Mouse (Mus musculus) liver, embryonic 14.5 days (tissue): ENCODE measurements around the gene Lgr6. TPM values are rescaled to one million over a fixed set of nuclear protein-coding genes. Genes with fewer than 3 reads are reported as not detected.
A peak's percentile ranks its signal among the peaks of the same experiment; 100 is the strongest.

ENCODE experiments used
- ATAC-seq: fragments of 200-750 bp; cut with Nextera tagmentation; 2 replicates; pipeline ENCODE4 v1.8.0; 2017; ENCODE audit warnings: moderate number of reproducible peaks, mild to moderate bottlenecking, moderate library complexity; ENCODE audit not compliant: insufficient read depth
- DNase-seq, 3 experiments: peaks; one replicate each; pipeline ENCODE4 v3.0.0-alpha.2; 2012 to 2013; ENCODE audit warnings: low read depth in 3 of 3, low spot score in 3 of 3
- H3K27ac ChIP-seq: fragments of 300-500 bp; sonication (generic); 2 replicates; pipeline ENCODE4 v1.5.1; 2014; ENCODE audit warnings: moderate library complexity, mild to moderate bottlenecking, control low read depth, inconsistent platforms
- H3K27me3 ChIP-seq: fragments of 300-500 bp; sonication (generic); 2 replicates; pipeline ENCODE4 v1.6.1; 2014; ENCODE audit warnings: mild to moderate bottlenecking, low read length, moderate library complexity; ENCODE audit not compliant: control insufficient read depth, insufficient read depth
- H3K36me3 ChIP-seq: fragments of 300-500 bp; sonication (generic); replicated peaks from 2 replicates; pipeline ENCODE4 v1.6.1; 2014; ENCODE audit warnings: low read depth; ENCODE audit not compliant: control insufficient read depth, insufficient read depth
- H3K4me1 ChIP-seq, 2 experiments: fragments of 200-500 bp in 1 of 2; fragments of 300-500 bp in 1 of 2; sonication (generic) in 1 of 2; replicated peaks; 2 replicates each; pipeline ENCODE4 v1.6.1; 2012 to 2014; ENCODE audit warnings: antibody characterized with exemption in 1 of 2, inconsistent platforms in 1 of 2, low read length in 1 of 2; ENCODE audit not compliant: control insufficient read depth in 2 of 2, insufficient read depth in 2 of 2
- H3K4me2 ChIP-seq: fragments of 300-500 bp; sonication (generic); 2 replicates; pipeline ENCODE4 v1.6.1; 2014; ENCODE audit warnings: low read depth, mild to moderate bottlenecking, control low read depth, moderate library complexity
- H3K4me3 ChIP-seq, 2 experiments: fragments of 200-500 bp in 1 of 2; fragments of 300-500 bp in 1 of 2; sonication (generic) in 1 of 2; 2 replicates each; pipeline ENCODE4 v1.5.1; 2012 to 2014; ENCODE audit warnings: low read depth in 2 of 2, low read length in 2 of 2, mild to moderate bottlenecking in 2 of 2, control low read depth in 1 of 2, inconsistent platforms in 1 of 2, moderate library complexity in 1 of 2; ENCODE audit not compliant: insufficient read depth in 1 of 2
- H3K9ac ChIP-seq: fragments of 300-500 bp; sonication (generic); replicated peaks from 2 replicates; pipeline ENCODE4 v1.6.1; 2014; ENCODE audit warnings: mild to moderate bottlenecking, control low read depth, moderate library complexity
- H3K9me3 ChIP-seq: fragments of 300-500 bp; sonication (generic); 2 replicates; pipeline ENCODE4 v1.6.1; 2016; ENCODE audit warnings: low read length, mixed read lengths; ENCODE audit not compliant: control insufficient read depth
- CTCF ChIP-seq: IDR thresholded peaks from 2 replicates; pipeline ENCODE4 v1.5.1; 2016; ENCODE audit warnings: antibody characterized with exemption, low read depth, control low read depth
- EP300 ChIP-seq: IDR thresholded peaks from 2 replicates; pipeline ENCODE4 v1.6.1; 2016; ENCODE audit warnings: antibody characterized with exemption, low read depth
- WGBS: fragments of 180-500 bp; shearing (Covaris S2); extraction: QIAGEN DNeasy Blood & Tissue Kit; methylation state at CpG from one replicate; pipeline ENCODE4 v1.1.7; 2014; ENCODE audit not compliant: insufficient replicate concordance; 5-methylcytosine and 5-hydroxymethylcytosine counted together
- polyA plus RNA-seq, 2 experiments: library from polyadenylated mRNA; depleted of rRNA in 1 of 2; stranded (reverse) in 1 of 2; unstranded in 1 of 2; fragments of >200 nt; fragmentation: Nextera tagmentation in 1 of 2; extraction: Ambion mirVana in 1 of 2; gene quantifications; 2 replicates each; pipeline versions ENCODE4 v1.2.1 to v1.2.3; 2012 to 2014

Lgr6 gene
- polyA plus RNA-seq, 2 experiments = 0.02 to 0.05 TPM

- TF ChIP-seq EP300 (no peak), CTCF (no peak)
- no peaks in the 10 kb centered on the region for H3K4me1 ChIP-seq
- no peaks in the 10 kb centered on the region for H3K36me3 ChIP-seq
- no peak overlapping the region for H3K9ac ChIP-seq
- no peak overlapping the region for H3K4me2 ChIP-seq
- DNase-seq (no peak), ATAC-seq (no peak)
- H3K4me3 ChIP-seq = no peak overlapping the region
- no peaks in the 10 kb centered on the region for H3K27me3 ChIP-seq
- H3K27ac ChIP-seq = no peak overlapping the region
- no peaks in the 10 kb centered on the region for H3K9me3 ChIP-seq
- 70% methylated on average over 7 of the region's 7 CpGs for WGBS
Measured at GRCm38 (mm10) chr1:134996471-134996870, 108.6 kb downstream of the Lgr6 start.

- H3K36me3 ChIP-seq = no peaks in the 10 kb centered on the region
- ATAC-seq (no peak), DNase-seq (no peak)
- TF ChIP-seq CTCF = no peak
- TF ChIP-seq EP300 = no peak
- no peaks in the 10 kb centered on the region for H3K4me1 ChIP-seq
- no peak overlapping the region for H3K4me2 ChIP-seq
- H3K4me3 ChIP-seq = no peak overlapping the region
- no peaks in the 10 kb centered on the region for H3K27me3 ChIP-seq
- H3K9ac ChIP-seq = no peak overlapping the region
- 0% methylated on average over 1 of the region's 1 CpGs for WGBS
- no peak overlapping the region for H3K27ac ChIP-seq
- H3K9me3 ChIP-seq = no peaks in the 10 kb centered on the region
Measured at GRCm38 (mm10) chr1:134995954-134996353, 109.1 kb downstream of the Lgr6 start.

- no peaks in the 10 kb centered on the region for H3K36me3 ChIP-seq
- TF ChIP-seq CTCF = no peak
- no peak for TF ChIP-seq EP300
- H3K4me3 ChIP-seq = no peak overlapping the region
- ATAC-seq = no peak
- no peaks in the 10 kb centered on the region for H3K4me1 ChIP-seq
- H3K27me3 ChIP-seq = no peaks in the 10 kb centered on the region
- no peaks in the 10 kb centered on the region for H3K9me3 ChIP-seq
- H3K9ac ChIP-seq = no peak overlapping the region
- no peak for DNase-seq
- no peak overlapping the region for H3K4me2 ChIP-seq
- WGBS = 65% methylated on average over 4 of the region's 4 CpGs
- no peak overlapping the region for H3K27ac ChIP-seq
Measured at GRCm38 (mm10) chr1:134995437-134995836, 109.6 kb downstream of the Lgr6 start.

GRCm38 (mm10) chr1:134994739-134995138, 110.3 kb downstream of the Lgr6 start:
- no peak for ATAC-seq
- TF ChIP-seq EP300 (no peak), CTCF (no peak)
- Histone ChIP-seq H3K4me1 (no peaks in the 10 kb centered on the region), H3K27me3 (no peaks in the 10 kb centered on the region), H3K4me3 (no peak overlapping the region), H3K36me3 (no peaks in the 10 kb centered on the region), H3K9me3 (no peaks in the 10 kb centered on the region), H3K9ac (no peak overlapping the region), H3K4me2 (no peak overlapping the region), H3K27ac (no peak overlapping the region)
- no peak for DNase-seq
- WGBS = 50% methylated on average over 3 of the region's 3 CpGs

- H3K4me2 ChIP-seq = no peak overlapping the region
- peaks cover 15% of the 10 kb centered on the region for H3K27me3 ChIP-seq
- H3K4me3 ChIP-seq = no peak overlapping the region
- H3K4me1 ChIP-seq = no peaks in the 10 kb centered on the region
- H3K9ac ChIP-seq = no peak overlapping the region
- no peak overlapping the region for H3K27ac ChIP-seq
- 23% methylated on average over 8 of the region's 8 CpGs for WGBS
- H3K36me3 ChIP-seq = no peaks in the 10 kb centered on the region
- ATAC-seq (no peak), DNase-seq (no peak)
- H3K9me3 ChIP-seq = no peaks in the 10 kb centered on the region
- TF ChIP-seq EP300 = no peak
- TF ChIP-seq CTCF = no peak
Measured at GRCm38 (mm10) chr1:134992046-134992645, 112.9 kb downstream of the Lgr6 start.

- peak; percentile 89 for TF ChIP-seq CTCF
- no peak for TF ChIP-seq EP300
- DNase-seq = peak; percentile 37 to 49 (median 41)
- Histone ChIP-seq H3K27me3 (peaks cover 18% of the 10 kb centered on the region), H3K9me3 (no peaks in the 10 kb centered on the region), H3K27ac (no peak overlapping the region), H3K36me3 (no peaks in the 10 kb centered on the region), H3K9ac (no peak overlapping the region), H3K4me3 (no peak overlapping the region), H3K4me2 (no peak overlapping the region), H3K4me1 (no peaks in the 10 kb centered on the region)
- 9% methylated on average over 7 of the region's 7 CpGs for WGBS
- ATAC-seq = no peak
Measured at GRCm38 (mm10) chr1:134989372-134989771, 115.7 kb downstream of the Lgr6 start.
